Mouse (Mus musculus) liver, embryonic 12.5 days (tissue): ENCODE results near the gene Creb3l1. TPM values are rescaled to one million over a fixed set of nuclear protein-coding genes. Genes with fewer than 3 reads are reported as not detected.

ENCODE experiments used
- ATAC-seq: fragments of 200-750 bp; cut with Nextera tagmentation; 2 replicates; pipeline ENCODE4 v1.8.0; 2017; ENCODE audit warnings: moderate number of reproducible peaks, mild to moderate bottlenecking, moderate library complexity
- H3K27ac ChIP-seq: fragments of 300-500 bp; sonication (generic); 2 replicates; pipeline ENCODE4 v1.5.1; 2016; ENCODE audit warnings: mild to moderate bottlenecking
- H3K27me3 ChIP-seq: fragments of 300-500 bp; sonication (generic); replicated peaks from 2 replicates; pipeline ENCODE4 v1.6.1; 2016; ENCODE audit warnings: mild to moderate bottlenecking, moderate library complexity
- H3K36me3 ChIP-seq: fragments of 300-500 bp; sonication (generic); 2 replicates; pipeline ENCODE4 v1.6.1; 2016; ENCODE audit warnings: mild to moderate bottlenecking, moderate library complexity
- H3K4me1 ChIP-seq: fragments of 300-500 bp; sonication (generic); 2 replicates; pipeline ENCODE4 v1.6.1; 2016
- H3K4me2 ChIP-seq: fragments of 300-500 bp; sonication (generic); 2 replicates; pipeline ENCODE4 v1.6.1; 2016; ENCODE audit warnings: mild to moderate bottlenecking, moderate library complexity
- H3K4me3 ChIP-seq: fragments of 300-500 bp; sonication (generic); 2 replicates; pipeline ENCODE4 v1.5.1; 2016; ENCODE audit warnings: mild to moderate bottlenecking, moderate library complexity
- H3K9ac ChIP-seq: fragments of 300-500 bp; sonication (generic); 2 replicates; pipeline ENCODE4 v1.6.1; 2016; ENCODE audit warnings: mild to moderate bottlenecking, moderate library complexity
- H3K9me3 ChIP-seq: fragments of 300-500 bp; sonication (generic); replicated peaks from 2 replicates; pipeline ENCODE4 v1.6.1; 2016; ENCODE audit warnings: mild to moderate bottlenecking, moderate library complexity
- WGBS: fragments of 180-500 bp; shearing (Covaris S2); methylation state at CpG from one replicate; pipeline ENCODE4 v1.1.7; 2016; ENCODE audit not compliant: insufficient replicate concordance; 5-methylcytosine and 5-hydroxymethylcytosine counted together
- polyA plus RNA-seq: library from polyadenylated mRNA; unstranded; fragments of >200 nt; fragmentation: Nextera tagmentation; extraction: Ambion mirVana; gene quantifications from 2 replicates; pipeline ENCODE4 v1.2.1, GENCODE M21; 2016

Creb3l1 gene
- polyA plus RNA-seq: 1.9 and 2.3 TPM in 2 replicates

DNA sequence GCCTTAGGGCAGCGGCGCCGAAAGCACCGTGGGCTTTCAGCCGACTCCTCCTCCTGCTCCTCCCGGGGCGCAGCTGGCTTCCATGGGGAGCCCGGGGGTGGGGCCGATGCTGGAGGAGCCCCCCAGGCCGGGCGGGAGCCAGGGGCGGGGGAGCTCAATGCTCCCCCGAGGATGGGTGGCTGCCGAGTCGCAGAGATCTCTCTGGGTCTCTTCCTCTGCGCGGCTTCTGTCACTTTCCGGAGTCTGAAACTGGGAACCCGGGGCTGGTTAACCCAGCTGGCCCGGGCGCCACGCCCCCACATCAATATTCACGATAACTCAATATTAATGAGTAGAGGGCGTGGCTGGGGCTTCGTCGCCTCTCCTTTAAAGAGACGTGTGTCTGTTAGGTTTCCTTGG, at the start of gene Creb3l1:
Gene Creb3l1 (minus strand): TSS at position 229 of the 399 bp plus-strand sequence.
- H3K27ac ChIP-seq: 0 out of 2 replicates have a peak within 1 kb of the TSS, but pooled peaks have one; percentile 4
- H3K4me1 ChIP-seq: peaks cover 41% of the 10 kb centered on the region
- H3K4me2 ChIP-seq: peak within 1 kb of the TSS; percentile 93
- ATAC-seq: peak; percentile 36; the same call in 1 of the 2 replicates
- no peaks in the 10 kb centered on the region for H3K36me3 ChIP-seq
- H3K27me3 ChIP-seq: peaks cover 71% of the 10 kb centered on the region
- WGBS: under 1% methylated on average over 21 of the region's 27 CpGs
- peak within 1 kb of the TSS; percentile 65; the same call in 1 of the 2 replicates for H3K9ac ChIP-seq
- H3K4me3 ChIP-seq: peak within 1 kb of the TSS; percentile 62
- H3K9me3 ChIP-seq: no peaks in the 10 kb centered on the region

DNA sequence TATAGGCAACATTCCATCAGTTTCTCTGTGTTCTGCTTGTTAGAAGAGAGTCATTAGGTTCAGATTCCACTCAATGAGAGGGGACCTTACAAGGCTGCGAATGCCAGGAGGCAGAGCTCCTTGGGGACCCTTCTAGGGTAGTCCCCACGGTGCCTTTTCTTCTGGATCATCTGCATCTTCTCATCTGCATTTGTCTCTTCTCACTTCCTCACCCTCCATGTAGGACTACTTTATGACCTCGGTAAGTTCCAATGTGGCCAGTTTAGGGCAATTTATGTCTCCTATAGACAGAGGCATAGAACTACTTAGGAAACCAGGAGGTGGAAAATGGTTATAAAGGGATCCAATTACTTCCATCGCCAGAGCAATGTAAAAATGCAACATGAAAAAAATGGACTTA, 46.8 kb upstream of the Creb3l1 start:
- Histone ChIP-seq H3K27ac (no peak overlapping the region), H3K4me2 (no peak overlapping the region), H3K36me3 (no peaks in the 10 kb centered on the region), H3K27me3 (peaks cover 7% of the 10 kb centered on the region; the same call in 1 of the 2 replicates), H3K9ac (no peak overlapping the region), H3K9me3 (no peaks in the 10 kb centered on the region), H3K4me1 (no peaks in the 10 kb centered on the region), H3K4me3 (no peak overlapping the region)
- no peak for ATAC-seq
- WGBS: 55% methylated on average over 4 of the region's 4 CpGs

DNA sequence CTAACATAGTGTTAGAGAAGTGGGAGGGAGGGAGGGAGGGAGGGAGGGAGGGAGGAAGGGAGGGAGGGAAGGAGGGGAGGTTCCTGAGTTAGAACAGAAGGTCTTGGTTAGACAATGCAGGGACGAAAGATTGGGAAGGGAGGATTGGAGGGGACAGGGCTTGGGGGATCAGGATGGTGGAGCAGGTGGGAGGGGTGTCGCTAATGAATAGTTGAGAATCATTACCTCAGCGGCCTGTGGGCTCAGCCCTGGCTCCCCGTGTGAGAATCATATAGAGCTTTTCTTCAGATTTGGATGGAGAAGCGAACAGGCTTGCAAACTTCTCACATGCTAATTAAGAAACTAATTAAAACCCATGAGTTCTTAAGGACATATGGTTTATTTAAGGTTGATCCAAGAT, 45.3 kb upstream of the Creb3l1 start:
- 62% methylated on average over 5 of the region's 5 CpGs for WGBS
- Histone ChIP-seq H3K4me1 (no peaks in the 10 kb centered on the region), H3K36me3 (no peaks in the 10 kb centered on the region), H3K4me3 (no peak overlapping the region), H3K4me2 (no peak overlapping the region), H3K27ac (no peak overlapping the region), H3K9me3 (no peaks in the 10 kb centered on the region), H3K9ac (no peak overlapping the region), H3K27me3 (peaks cover 1% of the 10 kb centered on the region; the same call in 1 of the 2 replicates)
- no peak for ATAC-seq

DNA sequence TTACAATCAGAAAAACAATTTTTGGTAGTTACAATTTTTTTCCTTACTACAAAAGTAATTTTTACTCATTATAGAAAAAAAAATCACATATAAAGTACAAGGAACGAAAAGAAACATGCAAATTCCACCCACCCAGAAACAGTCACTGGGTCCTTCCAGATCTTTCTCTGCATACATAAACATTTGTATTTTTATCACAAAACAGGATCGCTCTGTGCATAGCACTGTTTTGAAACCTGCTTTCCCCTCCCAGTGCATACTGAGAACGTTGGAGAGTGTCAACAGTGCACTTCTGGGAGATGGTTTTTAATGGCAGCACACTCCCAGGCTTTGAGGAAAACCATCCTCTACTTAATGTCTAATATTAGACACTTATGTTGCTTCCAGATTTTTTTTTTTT, 43.3 kb upstream of the Creb3l1 start:
- 58% methylated on average over 3 of the region's 3 CpGs for WGBS

GRCm38 (mm10) chr2:92066899-92067298, 42.6 kb upstream of the Creb3l1 start:
- Histone ChIP-seq H3K27me3 (peaks cover 11% of the 10 kb centered on the region), H3K9ac (no peak overlapping the region), H3K4me3 (no peak overlapping the region), H3K27ac (no peak overlapping the region), H3K9me3 (no peaks in the 10 kb centered on the region), H3K4me2 (no peak overlapping the region), H3K36me3 (no peaks in the 10 kb centered on the region), H3K4me1 (no peaks in the 10 kb centered on the region)
- whole genome bisulfite sequencing: 55% methylated on average over 1 of the region's 1 CpGs
- no peak for ATAC-seq

More for the DNA sequence above, 43.3 kb upstream of the Creb3l1 start:
- no peaks in the 10 kb centered on the region for H3K9me3 ChIP-seq
- H3K4me3 ChIP-seq: no peak overlapping the region
- no peaks in the 10 kb centered on the region for H3K36me3 ChIP-seq
- no peak overlapping the region for H3K4me2 ChIP-seq
- no peak for ATAC-seq
- H3K4me1 ChIP-seq: no peaks in the 10 kb centered on the region
- peaks cover 5% of the 10 kb centered on the region for H3K27me3 ChIP-seq
- no peak overlapping the region for H3K27ac ChIP-seq
- H3K9ac ChIP-seq: no peak overlapping the region

DNA sequence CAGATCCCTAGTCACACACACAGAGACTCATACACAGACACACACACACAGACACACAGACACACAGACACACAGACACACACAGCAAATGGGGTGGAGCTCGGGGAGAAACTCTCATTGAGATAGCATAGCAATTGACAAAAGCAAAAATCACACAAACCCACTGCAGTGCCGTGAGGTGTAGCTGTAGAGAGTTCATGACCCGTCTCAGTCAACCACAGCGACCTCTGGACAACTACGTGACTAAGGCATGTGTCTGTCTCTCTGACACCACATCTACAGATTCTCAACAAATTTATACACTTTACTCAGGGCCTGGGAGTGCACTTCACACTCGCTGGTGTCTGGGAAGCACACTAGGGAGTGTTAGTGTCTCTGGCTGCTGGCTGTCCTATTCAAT, 41.6 kb upstream of the Creb3l1 start:
- no peaks in the 10 kb centered on the region for H3K4me1 ChIP-seq
- no peak for ATAC-seq
- H3K9me3 ChIP-seq: no peaks in the 10 kb centered on the region
- no peak overlapping the region for H3K9ac ChIP-seq
- no peaks in the 10 kb centered on the region for H3K36me3 ChIP-seq
- no peak overlapping the region for H3K4me3 ChIP-seq
- peaks cover 19% of the 10 kb centered on the region for H3K27me3 ChIP-seq
- WGBS: 64% methylated on average over 6 of the region's 6 CpGs
- H3K27ac ChIP-seq: no peak overlapping the region
- H3K4me2 ChIP-seq: no peak overlapping the region

GRCm38 (mm10) chr2:92065269-92065888, 41.1 kb upstream of the Creb3l1 start:
- Histone ChIP-seq H3K27me3 (peaks cover 25% of the 10 kb centered on the region), H3K4me3 (no peak overlapping the region), H3K4me1 (no peaks in the 10 kb centered on the region), H3K9me3 (no peaks in the 10 kb centered on the region), H3K27ac (no peak overlapping the region), H3K36me3 (no peaks in the 10 kb centered on the region), H3K4me2 (no peak overlapping the region), H3K9ac (no peak overlapping the region)
- no peak for ATAC-seq
- 47% methylated on average over 8 of the region's 8 CpGs for WGBS

DNA sequence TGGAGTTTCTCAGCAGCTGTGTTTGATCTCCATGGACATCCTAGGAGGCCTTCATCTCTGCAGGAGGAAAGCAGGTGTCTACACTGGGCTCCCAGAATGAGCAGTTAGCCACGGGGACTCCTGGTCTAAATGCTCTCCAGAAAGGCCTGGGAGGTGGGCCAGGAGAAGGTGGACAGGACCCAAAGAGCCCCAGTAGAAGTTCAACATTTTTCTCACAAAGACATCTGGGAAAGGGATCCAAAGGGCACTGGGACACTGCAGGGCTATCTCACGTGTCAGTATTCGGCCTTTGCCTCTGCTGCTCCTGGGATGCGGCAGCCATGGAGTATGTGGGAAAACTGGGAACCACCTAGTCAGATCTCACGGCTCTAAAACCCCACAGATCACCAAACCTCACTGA, 38.8 kb upstream of the Creb3l1 start:
- no peaks in the 10 kb centered on the region for H3K9me3 ChIP-seq
- H3K9ac ChIP-seq: no peak overlapping the region
- H3K27me3 ChIP-seq: peaks cover 48% of the 10 kb centered on the region
- 54% methylated on average over 5 of the region's 5 CpGs for WGBS
- ATAC-seq: no peak
- H3K4me2 ChIP-seq: no peak overlapping the region
- H3K36me3 ChIP-seq: no peaks in the 10 kb centered on the region
- no peak overlapping the region for H3K27ac ChIP-seq
- H3K4me3 ChIP-seq: no peak overlapping the region
- peaks cover 17% of the 10 kb centered on the region for H3K4me1 ChIP-seq

DNA sequence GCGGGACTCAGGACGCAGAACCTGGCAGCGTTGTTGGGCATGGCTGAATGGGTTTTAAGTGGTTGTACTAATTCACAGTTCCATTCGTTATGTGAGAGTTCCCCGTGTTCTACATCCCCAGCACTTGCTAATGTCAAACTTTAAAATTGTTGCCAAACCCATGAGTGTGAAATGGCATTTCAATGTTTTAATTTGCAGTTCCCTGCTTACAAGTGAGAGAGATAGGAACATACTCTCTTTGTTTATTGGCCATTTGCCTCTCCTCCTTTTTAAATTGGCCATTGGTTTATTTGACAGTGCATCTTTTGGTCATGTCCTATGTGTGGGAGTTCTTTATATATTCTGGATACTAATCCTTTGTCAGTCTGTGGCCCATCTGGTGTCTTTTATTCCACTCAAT, 37.0 kb upstream of the Creb3l1 start:
- Histone ChIP-seq H3K4me1 (peaks cover 21% of the 10 kb centered on the region), H3K27ac (no peak overlapping the region), H3K9me3 (no peaks in the 10 kb centered on the region), H3K27me3 (peaks cover 62% of the 10 kb centered on the region), H3K9ac (no peak overlapping the region), H3K4me2 (no peak overlapping the region), H3K4me3 (no peak overlapping the region), H3K36me3 (no peaks in the 10 kb centered on the region)
- ATAC-seq: no peak
- 65% methylated on average over 5 of the region's 5 CpGs for WGBS

- no peak for ATAC-seq
- no peaks in the 10 kb centered on the region for H3K9me3 ChIP-seq
- WGBS: 15% methylated on average over 6 of the region's 6 CpGs
- peak overlapping the region; percentile 56 for H3K4me3 ChIP-seq
- peaks cover 32% of the 10 kb centered on the region for H3K4me1 ChIP-seq
- H3K27me3 ChIP-seq: peaks cover 73% of the 10 kb centered on the region
- H3K36me3 ChIP-seq: no peaks in the 10 kb centered on the region
- no peak overlapping the region for H3K27ac ChIP-seq
- H3K4me2 ChIP-seq: peak overlapping the region; percentile 84
- H3K9ac ChIP-seq: no peak overlapping the region
Measured at GRCm38 (mm10) chr2:92060291-92060690, 36.0 kb upstream of the Creb3l1 start.

DNA sequence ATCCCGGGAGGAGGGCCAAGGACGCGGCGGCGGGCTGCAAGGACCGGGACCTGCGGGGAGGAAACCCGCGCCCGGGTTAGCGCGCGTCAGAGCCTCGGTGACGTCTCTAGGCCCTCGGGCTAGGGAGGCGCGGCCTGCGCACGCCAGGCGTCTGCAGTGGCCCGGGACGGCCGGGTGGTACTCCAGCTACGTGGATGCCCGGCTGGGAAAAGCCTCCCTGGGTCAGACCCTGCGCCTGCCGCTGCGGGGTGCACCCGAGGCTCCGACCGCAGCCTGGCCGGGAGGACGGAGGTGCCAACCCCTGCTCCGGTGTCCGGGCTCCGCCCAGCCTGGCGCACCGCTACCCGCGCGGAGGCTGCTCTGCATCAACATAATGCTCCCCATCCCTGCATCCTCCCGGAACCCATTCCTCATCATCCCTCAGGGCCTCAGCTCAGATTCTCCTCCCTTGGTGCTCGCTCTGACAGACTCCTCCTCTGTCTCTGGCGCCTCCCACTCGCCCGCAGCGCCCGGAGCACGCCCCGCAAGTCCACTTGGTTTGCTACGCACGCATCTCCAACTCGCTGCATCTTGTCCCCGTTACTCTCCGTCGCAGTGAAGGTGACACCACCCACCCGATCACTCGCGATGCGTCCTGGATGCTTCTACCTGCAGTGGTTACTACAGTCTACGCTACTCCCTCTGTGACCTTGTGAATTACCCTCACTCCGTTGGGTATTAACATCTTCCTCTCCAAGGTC, 35.3 kb upstream of the Creb3l1 start:
- H3K9ac ChIP-seq: no peak overlapping the region; the same call in 1 of the 2 replicates
- H3K27me3 ChIP-seq: peaks cover 79% of the 10 kb centered on the region
- WGBS: under 1% methylated on average over 63 of the region's 63 CpGs

GRCm38 (mm10) chr2:92058936-92059335, 34.6 kb upstream of the Creb3l1 start:
- no peak for ATAC-seq
- H3K4me2 ChIP-seq: peak overlapping the region; percentile 84
- peak overlapping the region; percentile 56 for H3K4me3 ChIP-seq
- peaks cover 86% of the 10 kb centered on the region for H3K27me3 ChIP-seq
- H3K36me3 ChIP-seq: no peaks in the 10 kb centered on the region
- H3K9ac ChIP-seq: no peak overlapping the region; the same call in 1 of the 2 replicates
- H3K9me3 ChIP-seq: no peaks in the 10 kb centered on the region
- no peak overlapping the region for H3K27ac ChIP-seq
- H3K4me1 ChIP-seq: peaks cover 35% of the 10 kb centered on the region
- 4% methylated on average over 11 of the region's 11 CpGs for WGBS

More for the DNA sequence above, 35.3 kb upstream of the Creb3l1 start:
- Histone ChIP-seq H3K4me2 (peak overlapping the region; percentile 84), H3K4me3 (peak overlapping the region; percentile 56), H3K27ac (no peak overlapping the region), H3K36me3 (no peaks in the 10 kb centered on the region), H3K9me3 (no peaks in the 10 kb centered on the region), H3K4me1 (peaks cover 35% of the 10 kb centered on the region)
- ATAC-seq: peak; percentile 35; the same call in 1 of the 2 replicates
